Mouse (Mus musculus) heart, embryonic 11.5 days (tissue): Measurements from ENCODE around the gene Ntrk3. TPM values are rescaled to one million over a fixed set of nuclear protein-coding genes. Genes with fewer than 3 reads are reported as not detected.

Experiments used
- ATAC-seq: fragments of 200-750 bp; cut with Nextera tagmentation; replicated peaks from 2 replicates; pipeline ENCODE4 v1.8.0; 2017; ENCODE audit warnings: moderate library complexity; ENCODE audit not compliant: insufficient number of reproducible peaks, low FRiP score, low TSS enrichment
- H3K27ac ChIP-seq: fragments of 300-500 bp; sonication (generic); 2 replicates; pipeline ENCODE4 v1.5.1; 2014; ENCODE audit warnings: mild to moderate bottlenecking, low read depth, low read length
- H3K27me3 ChIP-seq: fragments of 300-500 bp; sonication (generic); 2 replicates; pipeline ENCODE4 v1.6.1; 2014; ENCODE audit warnings: mild to moderate bottlenecking, low read length, mixed read lengths; ENCODE audit not compliant: control insufficient read depth, insufficient read depth
- H3K36me3 ChIP-seq: fragments of 300-500 bp; sonication (generic); 2 replicates; pipeline ENCODE4 v1.6.1; 2014; ENCODE audit warnings: mild to moderate bottlenecking, low read length, moderate library complexity, mixed read lengths; ENCODE audit not compliant: control insufficient read depth, insufficient read depth
- H3K4me1 ChIP-seq: fragments of 300-500 bp; sonication (generic); 2 replicates; pipeline ENCODE4 v1.6.1; 2014; ENCODE audit warnings: low read length; ENCODE audit not compliant: control insufficient read depth, insufficient read depth
- H3K4me2 ChIP-seq: fragments of 300-500 bp; sonication (generic); 2 replicates; pipeline ENCODE4 v1.6.1; 2014; ENCODE audit warnings: mild to moderate bottlenecking, moderate library complexity
- H3K4me3 ChIP-seq: fragments of 300-500 bp; sonication (generic); 2 replicates; pipeline ENCODE4 v1.5.1; 2014; ENCODE audit warnings: low read depth, low read length
- H3K9ac ChIP-seq: fragments of 300-500 bp; sonication (generic); 2 replicates; pipeline ENCODE4 v1.6.1; 2014; ENCODE audit warnings: mild to moderate bottlenecking, low read depth, low read length, moderate library complexity
- H3K9me3 ChIP-seq: fragments of 300-500 bp; sonication (generic); replicated peaks from 2 replicates; pipeline ENCODE4 v1.6.1; 2016; ENCODE audit warnings: low read length; ENCODE audit not compliant: control insufficient read depth
- WGBS: fragments of 180-500 bp; shearing (Covaris S2); extraction: QIAGEN DNeasy Blood & Tissue Kit; methylation state at CpG from one replicate; pipeline ENCODE4 v1.1.7; 2014; ENCODE audit not compliant: insufficient replicate concordance; 5-methylcytosine and 5-hydroxymethylcytosine counted together
- polyA plus RNA-seq: library from polyadenylated mRNA; unstranded; fragments of >200 nt; fragmentation: Nextera tagmentation; extraction: Ambion mirVana; gene quantifications from 2 replicates; pipeline ENCODE4 v1.2.1, GENCODE M21; 2014

The Ntrk3 gene
- polyA plus RNA-seq, 1 experiment from 2014 or later = 1.1 TPM

DNA sequence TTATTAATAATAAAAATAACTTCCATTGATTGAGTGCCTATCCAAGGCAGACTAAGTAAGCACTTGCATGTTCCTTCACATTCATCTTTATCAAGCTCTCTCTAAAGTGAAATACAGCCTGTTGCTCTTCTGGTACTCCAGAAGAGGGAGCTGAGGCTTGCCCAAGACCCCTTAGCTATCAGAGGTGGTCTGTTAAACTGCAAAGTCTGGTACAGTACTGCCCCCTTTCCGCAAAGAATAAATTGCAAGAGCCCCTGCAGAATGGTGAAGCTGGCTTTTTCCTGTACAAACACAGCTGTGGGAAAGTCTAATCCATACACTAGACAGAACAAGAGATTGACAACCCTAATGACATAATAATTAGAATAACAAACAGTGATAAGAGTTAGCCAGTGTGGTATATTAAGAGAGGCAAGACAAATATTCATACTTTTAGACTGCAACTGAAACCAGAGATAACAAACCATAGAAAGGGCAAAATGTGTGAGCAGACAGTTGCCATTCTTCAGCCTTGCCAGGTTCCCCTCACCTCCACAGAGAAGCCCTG lies 470.3 kb downstream of the Ntrk3 start:
- no peak for ATAC-seq
- Histone ChIP-seq H3K9me3 (no peaks in the 10 kb centered on the region), H3K4me2 (no peak overlapping the region), H3K27me3 (no peaks in the 10 kb centered on the region), H3K36me3 (no peaks in the 10 kb centered on the region), H3K27ac (no peak overlapping the region), H3K4me1 (no peaks in the 10 kb centered on the region), H3K4me3 (no peak overlapping the region), H3K9ac (no peak overlapping the region)
- 18% methylated on average over 1 of the region's 1 CpGs for WGBS

DNA sequence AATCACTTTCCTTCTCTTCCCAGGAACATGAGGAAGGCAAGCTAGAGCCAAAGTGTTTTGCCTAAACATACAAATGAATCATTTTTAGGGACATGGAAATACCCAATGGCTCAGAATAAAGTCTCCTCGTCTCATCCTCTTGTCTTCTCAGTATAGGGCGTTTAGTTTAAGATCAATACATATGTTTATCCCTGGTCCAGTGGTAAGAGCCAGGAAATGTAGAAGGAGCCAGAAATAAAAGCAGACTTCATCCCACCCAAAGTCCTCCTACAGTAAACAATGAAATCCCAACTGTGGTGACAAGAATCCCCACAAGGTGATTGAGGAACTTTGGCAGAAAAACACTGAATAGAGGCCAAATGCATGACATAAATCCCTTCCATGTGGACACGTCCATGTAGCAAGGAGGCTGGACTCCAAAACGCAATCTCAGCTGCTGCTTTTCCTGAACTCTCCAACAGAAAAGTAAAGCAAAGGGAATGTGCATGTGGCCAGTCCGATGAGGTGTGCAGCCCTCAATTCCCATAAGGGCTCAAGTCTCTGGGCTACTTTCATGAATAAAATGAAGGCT lies 473.3 kb downstream of the Ntrk3 start:
- no peaks in the 10 kb centered on the region for H3K4me1 ChIP-seq
- WGBS = 69% methylated on average over 5 of the region's 5 CpGs
- no peaks in the 10 kb centered on the region for H3K27me3 ChIP-seq
- no peak for ATAC-seq
- no peak overlapping the region for H3K4me2 ChIP-seq
- no peaks in the 10 kb centered on the region for H3K9me3 ChIP-seq
- no peak overlapping the region for H3K4me3 ChIP-seq
- no peaks in the 10 kb centered on the region for H3K36me3 ChIP-seq
- no peak overlapping the region for H3K9ac ChIP-seq
- H3K27ac ChIP-seq = no peak overlapping the region

DNA sequence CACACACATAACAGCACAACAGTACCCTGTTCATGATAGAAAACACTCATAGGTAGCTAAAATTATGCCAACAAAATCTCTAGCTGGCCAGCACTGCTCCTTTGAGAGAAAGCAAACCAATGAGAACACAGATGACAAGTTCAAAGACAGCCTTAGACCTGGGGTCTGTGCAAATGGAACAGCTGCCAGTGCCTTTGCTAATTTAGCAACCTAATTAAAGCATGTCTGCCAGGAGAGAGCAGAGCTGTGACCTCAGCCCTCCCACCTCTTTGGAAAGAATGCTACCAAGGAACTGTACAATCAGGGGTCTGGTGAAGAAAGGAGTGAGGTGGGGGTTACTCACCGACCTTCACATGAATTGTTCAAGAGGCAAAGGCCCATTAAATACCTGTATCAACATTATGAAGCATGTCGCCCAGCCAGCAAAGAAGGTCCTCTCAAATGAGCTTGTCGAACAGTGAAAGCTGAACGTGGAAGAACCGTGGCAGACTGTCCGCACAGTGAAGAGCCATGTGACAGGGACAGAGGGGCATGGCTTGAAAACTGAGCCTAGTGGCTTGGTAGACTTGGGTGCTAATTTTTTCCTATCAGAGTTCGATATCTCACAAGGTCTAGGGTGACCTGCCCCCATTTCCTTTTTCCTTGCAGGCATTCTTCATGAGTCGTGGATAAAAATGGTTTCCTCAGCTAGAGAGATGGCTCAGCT lies 476.2 kb downstream of the Ntrk3 start:
- Histone ChIP-seq H3K27me3 (no peaks in the 10 kb centered on the region), H3K9ac (no peak overlapping the region), H3K4me1 (peaks cover 4% of the 10 kb centered on the region; the same call in 1 of the 2 replicates), H3K4me3 (no peak overlapping the region), H3K27ac (no peak overlapping the region), H3K4me2 (no peak overlapping the region), H3K36me3 (no peaks in the 10 kb centered on the region), H3K9me3 (no peaks in the 10 kb centered on the region)
- ATAC-seq = no peak
- 70% methylated on average over 8 of the region's 8 CpGs for WGBS

DNA sequence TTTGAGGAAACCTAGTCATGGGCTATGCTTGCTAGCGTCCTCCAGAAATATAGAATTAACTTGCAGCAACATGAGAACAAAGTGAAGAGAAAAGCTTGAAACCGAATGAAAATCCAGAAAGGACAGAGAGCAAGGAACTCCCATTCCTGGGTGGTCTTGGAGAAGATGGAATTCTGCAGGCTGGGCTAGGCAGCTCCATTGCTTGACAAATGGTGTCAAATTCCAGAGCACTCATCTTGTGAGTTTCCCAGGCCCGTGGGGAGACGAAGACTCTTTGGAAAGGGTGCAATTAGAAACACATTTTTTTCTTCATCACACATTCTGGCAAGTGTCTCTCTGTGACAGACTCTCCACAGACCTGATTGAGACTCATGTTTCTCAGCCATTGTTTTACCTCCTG lies 479.7 kb downstream of the Ntrk3 start:
- H3K36me3 ChIP-seq = no peaks in the 10 kb centered on the region
- H3K27ac ChIP-seq = no peak overlapping the region
- 18% methylated on average over 4 of the region's 4 CpGs for WGBS
- H3K9me3 ChIP-seq = no peaks in the 10 kb centered on the region
- no peak overlapping the region for H3K4me3 ChIP-seq
- H3K9ac ChIP-seq = no peak overlapping the region
- no peak overlapping the region for H3K4me2 ChIP-seq
- no peaks in the 10 kb centered on the region for H3K27me3 ChIP-seq
- peaks cover 4% of the 10 kb centered on the region; the same call in 1 of the 2 replicates for H3K4me1 ChIP-seq
- no peak for ATAC-seq

DNA sequence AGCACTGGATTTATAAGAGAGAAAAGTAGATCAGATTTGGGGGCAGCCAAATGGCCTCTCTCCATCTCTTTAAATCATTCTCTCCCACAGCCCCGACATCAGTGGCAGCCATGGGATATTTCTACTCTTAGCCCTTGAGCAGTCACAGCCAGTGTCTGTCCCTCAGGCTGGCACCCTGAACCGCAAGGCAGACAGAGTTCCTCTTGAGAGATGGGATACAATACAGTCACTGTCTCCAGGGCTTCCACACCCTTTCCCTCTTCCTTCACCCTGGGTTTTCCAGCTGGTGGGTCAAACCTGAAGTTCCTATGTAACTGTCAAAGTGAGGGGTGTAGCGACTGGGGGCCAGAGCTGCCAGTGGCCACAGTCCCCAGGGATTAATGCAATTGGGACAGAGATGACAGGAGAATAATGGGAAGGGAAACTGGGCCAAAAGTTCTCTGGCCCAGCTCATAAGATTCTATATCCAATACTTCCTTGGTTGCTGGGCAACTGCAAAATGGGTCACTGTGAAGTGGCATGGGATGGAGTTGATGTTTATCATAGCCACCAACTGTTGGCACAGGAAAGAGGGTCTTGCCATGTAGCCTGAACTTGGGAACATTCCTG lies 483.9 kb downstream of the Ntrk3 start:
- Histone ChIP-seq H3K4me1 (peaks cover 4% of the 10 kb centered on the region; the same call in 1 of the 2 replicates), H3K9me3 (no peaks in the 10 kb centered on the region), H3K4me3 (no peak overlapping the region), H3K9ac (no peak overlapping the region), H3K4me2 (no peak overlapping the region), H3K27me3 (no peaks in the 10 kb centered on the region), H3K27ac (no peak overlapping the region), H3K36me3 (no peaks in the 10 kb centered on the region)
- no peak for ATAC-seq
- WGBS = 76% methylated on average over 3 of the region's 3 CpGs

DNA sequence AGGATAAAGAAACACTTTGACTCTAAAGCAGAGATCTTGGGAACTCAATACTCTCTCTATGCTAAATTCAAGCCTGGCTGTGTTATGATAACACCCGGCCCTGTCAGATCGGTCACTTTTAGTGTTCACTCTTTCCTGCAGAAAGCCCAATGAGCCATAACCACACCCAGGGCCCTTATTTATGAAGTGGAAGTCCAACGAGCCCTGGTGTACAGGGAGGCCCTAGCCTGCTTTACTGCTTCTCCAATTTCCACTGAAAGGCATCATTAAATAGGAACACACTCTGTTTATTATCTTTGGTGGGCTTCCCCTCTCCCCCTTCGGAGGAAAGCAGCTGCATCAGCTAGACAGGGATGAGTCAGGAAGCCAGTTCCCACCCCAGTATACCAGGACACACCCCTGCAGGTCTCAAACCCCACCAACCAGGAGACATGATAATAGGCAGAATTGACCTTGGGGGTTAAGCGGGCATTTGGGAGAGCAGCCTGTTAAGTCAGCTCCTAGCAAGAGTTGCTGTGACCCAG lies 489.6 kb downstream of the Ntrk3 start:
- no peaks in the 10 kb centered on the region for H3K27me3 ChIP-seq
- H3K4me1 ChIP-seq = no peaks in the 10 kb centered on the region
- no peak overlapping the region for H3K9ac ChIP-seq
- H3K4me2 ChIP-seq = no peak overlapping the region
- no peaks in the 10 kb centered on the region for H3K9me3 ChIP-seq
- no peak overlapping the region for H3K4me3 ChIP-seq
- no peak overlapping the region for H3K27ac ChIP-seq
- H3K36me3 ChIP-seq = no peaks in the 10 kb centered on the region
- no peak for ATAC-seq
- 59% methylated on average over 5 of the region's 5 CpGs for WGBS

DNA sequence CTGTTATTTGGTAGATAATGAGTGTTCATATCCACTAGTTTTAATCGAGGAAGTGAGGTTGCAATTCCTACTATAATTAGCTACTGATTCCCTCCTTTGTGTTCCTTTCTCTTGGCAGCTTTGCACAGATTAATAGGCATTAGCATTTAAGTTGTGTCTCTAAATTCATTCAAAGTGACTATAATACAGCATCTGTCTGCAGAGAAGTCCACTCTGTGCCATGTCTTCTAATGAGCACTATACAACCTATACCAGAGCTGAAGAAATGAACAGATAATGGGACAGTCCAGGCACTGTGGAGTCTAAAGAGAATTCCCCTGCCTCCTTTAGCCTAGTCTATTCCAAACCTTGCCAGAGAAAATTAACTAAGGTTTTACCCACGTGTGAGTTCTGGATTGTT lies 498.8 kb downstream of the Ntrk3 start:
- Histone ChIP-seq H3K4me2 (no peak overlapping the region), H3K27me3 (no peaks in the 10 kb centered on the region), H3K9ac (no peak overlapping the region), H3K4me3 (no peak overlapping the region), H3K4me1 (no peaks in the 10 kb centered on the region), H3K36me3 (no peaks in the 10 kb centered on the region), H3K9me3 (no peaks in the 10 kb centered on the region), H3K27ac (no peak overlapping the region)
- 62% methylated on average over 2 of the region's 2 CpGs for WGBS
- ATAC-seq = no peak

DNA sequence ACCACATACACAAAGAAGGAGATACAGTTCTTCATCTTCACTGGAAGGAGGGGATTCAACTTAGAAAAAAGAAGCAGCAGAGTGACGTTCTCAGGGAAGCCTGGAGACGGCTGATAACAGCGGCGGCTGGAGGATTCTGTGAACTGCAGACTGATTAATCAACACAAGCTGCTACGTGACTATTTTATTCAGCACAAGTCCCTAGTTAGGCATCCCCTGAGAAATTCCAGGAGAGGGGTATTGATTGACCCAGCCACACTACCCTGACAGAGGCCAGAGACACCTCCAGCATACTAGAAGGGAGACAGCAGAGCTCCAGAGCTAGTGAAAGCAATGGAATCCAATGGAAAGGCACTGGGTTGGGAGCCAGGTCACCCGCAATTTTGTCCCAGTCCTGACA lies 516.1 kb downstream of the Ntrk3 start:
- no peak for ATAC-seq
- 14% methylated on average over 6 of the region's 6 CpGs for WGBS
- no peak overlapping the region for H3K27ac ChIP-seq

More for the DNA sequence above, 516.1 kb downstream of the Ntrk3 start:
- no peak overlapping the region for H3K4me2 ChIP-seq
- no peak overlapping the region for H3K4me3 ChIP-seq
- H3K36me3 ChIP-seq = no peaks in the 10 kb centered on the region
- H3K9me3 ChIP-seq = no peaks in the 10 kb centered on the region
- no peaks in the 10 kb centered on the region for H3K27me3 ChIP-seq
- H3K9ac ChIP-seq = no peak overlapping the region
- H3K4me1 ChIP-seq = no peaks in the 10 kb centered on the region
